Mouse (Mus musculus) lung, adult 2 months (tissue): ENCODE data around the gene H2al1a. TPM values are rescaled to one million over a fixed set of nuclear protein-coding genes. Genes with fewer than 3 reads are reported as not detected.

ENCODE experiments used
- DNase-seq: peaks from one replicate; pipeline ENCODE4 v3.0.0; 2022
- H3K4me1 ChIP-seq: fragments of 200-500 bp; 2 replicates; pipeline ENCODE4 v1.6.1; 2011; ENCODE audit warnings: low read length; ENCODE audit not compliant: control insufficient read depth, insufficient read depth
- H3K4me3 ChIP-seq: fragments of 200-500 bp; replicated peaks from 2 replicates; pipeline ENCODE3; 2011; ENCODE audit warnings: low read depth, mild to moderate bottlenecking, control low read depth, low read length; ENCODE audit errors: extremely low read depth
- CTCF ChIP-seq: fragments of 200-500 bp; IDR thresholded peaks from 2 replicates; pipeline ENCODE4 v1.5.1; 2011; ENCODE audit warnings: mild to moderate bottlenecking, low read length, control low read depth; ENCODE audit not compliant: insufficient read depth
- POLR2A ChIP-seq: fragments of 200-500 bp; IDR thresholded peaks from 2 replicates; pipeline ENCODE4 v1.6.1; 2011; ENCODE audit warnings: low read depth, mild to moderate bottlenecking, control low read depth, low read length, borderline replicate concordance; ENCODE audit errors: extremely low read depth
- WGBS: fragments of 180-500 bp; shearing (Covaris S2); methylation state at CpG from one replicate; pipeline ENCODE4 v1.1.7; 2018; 5-methylcytosine and 5-hydroxymethylcytosine counted together
- polyA plus RNA-seq: library from polyadenylated mRNA; depleted of rRNA; stranded (reverse); fragments of >200 nt; gene quantifications from 2 replicates; pipeline ENCODE4 v1.2.3, GENCODE M21; 2012; rRNA removed

H2al1a gene
- polyA plus RNA-seq, 1 experiment: not detected

GRCm38 (mm10) chrX:11345762-11346161 lies 46.7 kb downstream of the H2al1a start:
- H3K4me3 ChIP-seq: no peak overlapping the region
- no peak for DNase-seq
- no peaks in the 10 kb centered on the region for H3K4me1 ChIP-seq
- TF ChIP-seq CTCF (no peak), POLR2A (no peak)
- 66% methylated on average over 9 of the region's 9 CpGs for WGBS

DNA sequence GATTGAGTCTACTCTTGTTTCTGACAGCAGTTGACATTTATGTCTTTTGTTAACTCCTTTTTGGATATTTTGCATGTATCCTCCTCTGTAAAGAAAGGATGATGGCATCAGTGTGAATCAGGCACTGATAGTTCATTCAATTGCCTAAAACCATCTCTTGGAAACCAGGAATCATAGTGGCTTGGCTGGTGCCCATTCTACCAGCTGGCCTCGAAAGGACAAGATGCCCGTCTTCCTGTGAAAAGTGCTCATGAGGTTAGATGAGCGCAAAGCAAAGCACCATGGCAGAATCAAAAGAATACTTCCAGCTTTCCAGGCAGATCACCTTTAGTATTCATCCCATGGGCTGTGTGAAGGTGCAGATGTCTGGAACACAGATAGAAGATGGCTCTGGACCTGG lies 47.7 kb downstream of the H2al1a start:
- no peak for TF ChIP-seq CTCF
- TF ChIP-seq POLR2A: no peak
- Histone ChIP-seq H3K4me1 (no peaks in the 10 kb centered on the region), H3K4me3 (no peak overlapping the region)
- WGBS: 87% methylated on average over 3 of the region's 3 CpGs
- DNase-seq: no peak

Other genes with a start within 250 kb of the H2al1a start
- gene H2al1b, start 3.2 kb downstream of the H2al1a start, polyA plus RNA-seq: not detected in 2 replicates
- not detected in 2 replicates for gene H2al1c, start 6.4 kb downstream of the H2al1a start, polyA plus RNA-seq
- not detected in 2 replicates for gene H2al1d, start 9.6 kb downstream of the H2al1a start, polyA plus RNA-seq
- gene H2al1e, start 12.7 kb downstream of the H2al1a start, polyA plus RNA-seq: not detected in 2 replicates
- not detected in 2 replicates for gene H2al1f, start 15.9 kb downstream of the H2al1a start, polyA plus RNA-seq
- not detected in 2 replicates for gene H2al1g, start 19.0 kb downstream of the H2al1a start, polyA plus RNA-seq
- not detected in 2 replicates for gene H2al1h, start 22.2 kb downstream of the H2al1a start, polyA plus RNA-seq
- not detected in 2 replicates for gene H2al1i, start 25.4 kb downstream of the H2al1a start, polyA plus RNA-seq
- not detected in 2 replicates for gene H2al1j, start 28.6 kb downstream of the H2al1a start, polyA plus RNA-seq